Mouse (Mus musculus): Measurements from ENCODE around the gene Taf13.

Taf13 gene

GRCm38 (mm10) chr3:108574018-108574417, 2.5 kb downstream of the Taf13 start:
- DNase-seq = no peak

GRCm38 (mm10) chr3:108584580-108584979, 13.1 kb downstream of the Taf13 start:
- DNase-seq = no peak

- no peak for DNase-seq
Measured at GRCm38 (mm10) chr3:108588446-108588845, 16.9 kb downstream of the Taf13 start.

- peak; percentile 94 to 95 for DNase-seq
Measured at GRCm38 (mm10) chr3:108590786-108591529, 19.5 kb downstream of the Taf13 start, which contains the start of gene Wdr47. Gene Wdr47 (plus strand): TSS chr3:108591279.

GRCm38 (mm10) chr3:108591530-108592522, 20.3 kb downstream of the Taf13 start:
- no peak for DNase-seq

- DNase-seq = no peak
Measured at GRCm38 (mm10) chr3:108608906-108609305, 37.4 kb downstream of the Taf13 start.
